Mouse (Mus musculus) heart, postnatal 25 days (tissue): ENCODE results near the gene Gm21981. TPM values are rescaled to one million over a fixed set of nuclear protein-coding genes. Genes with fewer than 3 reads are reported as not detected.

ENCODE experiments used
- DNase-seq: peaks from one replicate; pipeline ENCODE4 v3.0.0; 2022; ENCODE audit warnings: low spot score
- intact Hi-C: fragments of 180-260 bp; cut with DNase I; formaldehyde crosslinking; loops from one replicate; pipeline ENCODE4 v1.15.1; 2025
- total RNA-seq, 2 experiments: library from RNA; stranded (reverse); gene quantifications; 2 replicates each; pipeline ENCODE4 v1.2.3; 2021

The Gm21981 gene
- total RNA-seq, 2 experiments from 2014 or later = 0.55 to 1.0 TPM

DNA sequence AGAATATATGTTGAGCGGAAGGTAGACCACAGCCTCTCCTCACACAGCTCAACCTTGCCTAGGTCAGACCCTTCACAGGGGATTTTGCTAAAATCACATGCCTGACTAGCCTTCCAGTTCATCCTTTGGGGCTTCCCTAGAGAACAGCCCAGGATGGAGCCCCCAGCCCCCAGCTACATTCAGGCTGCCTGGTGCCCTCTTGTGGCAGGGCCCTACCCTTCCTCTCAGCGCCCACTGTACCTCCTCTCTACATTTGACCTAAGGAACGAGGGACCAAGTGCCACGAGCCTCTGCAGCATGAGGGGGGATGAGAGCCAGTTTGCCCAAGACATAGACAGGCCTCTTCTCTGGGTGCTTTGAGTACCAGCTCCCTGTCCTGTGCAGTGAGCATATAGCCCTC, 10.4 kb upstream of the Gm21981 start:
- intact Hi-C loops = no loop called here
- DNase-seq = no peak

DNA sequence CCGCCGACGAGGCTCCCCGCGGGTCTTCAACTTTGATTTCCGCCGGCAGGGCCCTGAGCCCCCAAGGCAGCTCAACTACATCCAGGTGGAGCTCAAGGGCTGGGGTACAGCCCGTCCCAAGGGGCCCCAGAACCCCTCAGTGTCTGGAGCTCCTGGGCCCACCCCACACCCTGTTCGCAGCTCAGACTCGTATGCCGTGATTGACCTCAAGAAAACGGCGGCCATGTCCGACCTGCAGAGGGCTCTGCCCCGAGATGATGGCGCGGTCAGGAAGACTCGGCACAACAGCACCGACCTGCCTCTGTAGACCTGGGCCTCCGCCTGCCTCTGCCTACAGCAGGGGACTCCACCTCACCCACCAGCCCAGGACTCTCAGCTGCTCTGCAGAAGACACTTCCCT, 9.3 kb upstream of the Gm21981 start:
- intact Hi-C loops = no loop called here
- DNase-seq = no peak

DNA sequence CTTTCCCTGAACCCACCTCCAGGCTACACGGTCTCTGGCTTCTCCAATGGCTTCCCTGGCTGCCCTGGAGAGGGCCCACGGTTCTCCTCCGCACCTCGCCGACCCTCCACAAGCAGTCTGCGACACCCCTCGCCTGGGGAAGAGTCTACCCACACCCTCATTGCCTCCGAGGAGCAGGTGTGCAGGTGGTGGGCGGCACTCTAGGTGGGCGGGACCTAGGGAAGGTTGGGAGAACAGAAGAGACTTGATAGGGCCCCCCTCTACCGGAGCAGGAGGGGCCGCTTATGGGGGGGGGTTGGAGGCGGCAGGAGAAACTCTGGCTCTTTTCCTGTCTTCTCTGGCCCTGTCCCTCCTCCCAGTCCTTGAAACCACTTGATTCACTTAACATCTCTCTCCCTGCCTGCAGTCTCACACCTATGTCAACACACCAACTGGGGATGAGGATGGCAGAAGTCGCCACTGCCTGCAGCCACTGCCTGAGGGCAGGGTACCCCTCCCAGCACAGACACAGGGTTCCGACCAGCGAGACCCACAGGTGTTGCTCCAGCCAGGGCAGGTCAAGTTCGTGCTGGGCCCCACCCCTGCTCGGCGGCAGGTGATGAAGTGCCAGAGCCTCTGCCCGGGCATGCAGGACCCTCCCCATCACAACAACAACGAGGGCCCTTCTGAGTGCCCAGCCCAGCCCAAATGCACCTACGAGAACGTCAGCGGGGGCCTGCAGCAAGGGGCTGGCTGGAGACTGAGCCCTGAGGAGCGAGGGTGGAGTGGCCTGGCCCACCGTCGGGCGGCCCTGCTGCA, 8.5 kb upstream of the Gm21981 start:
- DNase-seq = no peak
- intact Hi-C loops = no loop called here

DNA sequence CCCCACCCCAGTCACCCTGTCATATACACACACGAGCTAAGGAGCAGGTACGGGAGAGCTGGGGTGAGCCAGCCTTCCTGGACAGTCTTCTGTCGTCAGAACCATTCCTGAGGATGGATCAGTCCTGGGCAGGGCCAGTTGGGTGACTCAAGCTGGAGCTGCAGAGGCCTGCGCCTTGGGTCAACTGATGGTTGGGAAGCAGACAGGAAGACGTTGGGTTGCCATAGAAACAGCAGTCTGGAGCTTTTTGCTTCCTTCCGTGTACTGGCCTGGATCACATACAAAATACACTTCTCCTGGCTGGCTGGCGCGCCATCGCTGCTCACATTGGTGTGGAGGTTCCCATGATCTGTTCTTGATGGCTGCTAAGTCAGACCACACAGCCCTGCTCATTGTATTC, 7.5 kb upstream of the Gm21981 start:
- intact Hi-C loops = no loop called here
- DNase-seq = no peak

DNA sequence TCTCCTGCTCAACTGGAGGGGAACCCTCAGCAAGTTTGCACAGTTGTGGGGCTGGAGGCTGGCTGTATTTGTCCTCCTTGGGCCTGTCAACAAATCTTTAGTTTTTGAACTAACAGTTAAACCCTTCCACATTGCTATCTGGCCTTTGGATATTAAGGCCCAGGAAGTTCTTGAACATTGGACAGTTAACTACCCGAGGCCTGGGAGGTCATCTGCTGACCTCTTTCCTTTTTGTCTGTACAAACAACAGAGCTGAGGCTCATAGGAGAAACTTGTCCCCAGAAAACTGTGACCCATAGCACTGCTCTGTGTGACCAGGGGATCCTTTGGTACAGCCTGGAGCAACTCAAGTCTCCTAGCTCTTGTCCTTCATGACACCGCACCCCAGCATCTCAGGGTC, 4.8 kb upstream of the Gm21981 start:
- intact Hi-C loops = no loop called here
- no peak for DNase-seq

DNA sequence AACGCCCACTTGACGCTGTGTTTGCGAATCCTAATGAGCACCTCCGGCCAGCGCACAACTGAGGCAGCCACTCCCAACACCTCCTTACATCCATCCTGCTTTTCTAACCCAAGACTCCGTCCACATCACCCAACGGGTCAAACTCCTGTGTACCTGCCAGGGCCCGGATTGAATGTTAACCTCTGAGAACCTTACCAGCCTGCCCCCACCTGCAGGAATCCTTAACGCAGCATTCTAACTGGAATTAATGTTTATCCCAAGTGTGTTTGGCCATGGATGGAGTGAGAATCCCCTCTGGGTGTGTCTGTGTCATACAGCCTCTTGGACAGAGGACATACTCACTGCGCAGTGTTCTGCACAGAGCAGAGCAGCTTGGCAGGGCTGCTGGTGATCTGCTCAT, 3.9 kb upstream of the Gm21981 start:
- intact Hi-C loops = no loop called here
- DNase-seq = no peak

DNA sequence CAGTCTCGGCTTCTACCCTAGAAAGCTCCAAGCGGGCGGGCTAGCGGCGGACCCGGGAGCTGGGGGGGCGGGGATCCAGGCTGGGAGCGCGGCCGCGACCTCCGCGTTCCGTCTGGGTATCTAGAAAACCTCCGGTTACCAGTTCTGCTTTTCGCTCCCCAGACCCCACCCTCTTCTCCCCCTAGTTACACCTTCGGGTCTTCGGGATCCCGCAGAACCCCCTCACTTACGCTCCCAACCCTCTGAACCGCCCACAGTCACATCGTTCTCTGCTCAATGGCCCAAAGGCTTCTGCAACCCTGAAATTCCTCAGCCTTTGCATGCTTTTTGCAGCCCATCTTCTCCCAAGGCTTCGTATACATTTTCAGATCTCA, 1.1 kb upstream of the Gm21981 start:
- no peak for DNase-seq
- intact Hi-C loops = no loop called here

DNA sequence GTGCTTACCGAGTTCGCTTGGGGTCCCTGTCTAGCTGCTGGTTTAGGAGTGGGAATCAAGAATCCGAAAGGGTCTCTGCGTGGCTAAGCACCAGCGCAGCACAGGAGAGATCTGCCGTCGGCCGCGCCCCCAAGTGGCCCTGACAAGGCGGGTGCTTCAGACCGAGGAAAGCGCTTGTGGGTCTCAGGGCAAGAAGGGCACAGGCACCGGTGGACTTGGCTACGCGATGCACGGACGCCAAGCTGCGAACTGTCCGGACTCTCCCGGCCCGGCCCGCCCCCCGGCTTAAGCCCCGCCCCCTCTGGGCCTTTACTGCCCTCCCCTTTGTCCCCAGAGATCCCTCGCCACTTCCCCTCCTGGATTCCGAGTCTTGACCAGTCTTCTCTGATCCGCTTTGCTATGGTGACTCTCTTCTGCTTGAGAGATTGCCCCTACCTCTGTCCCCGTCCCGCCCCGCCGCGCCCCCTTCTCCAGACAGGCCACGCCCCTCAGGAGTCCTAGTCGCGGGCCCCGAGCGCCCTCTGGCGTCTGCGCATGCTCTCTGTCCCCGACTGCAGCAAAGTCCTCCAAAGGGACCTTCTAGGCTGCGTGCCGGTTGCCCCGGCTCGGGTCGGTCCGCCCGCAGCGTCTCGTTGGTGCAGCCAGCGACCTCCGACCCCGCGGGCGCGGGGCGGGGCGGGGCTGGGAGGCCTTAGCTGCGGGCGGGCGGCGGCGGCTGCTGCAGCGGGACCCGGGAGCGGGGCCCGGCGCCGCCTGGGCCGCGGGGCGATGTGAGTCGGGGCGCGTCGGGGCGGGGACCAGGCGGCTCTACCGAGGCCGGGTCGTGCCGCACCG, 465 bp upstream of the Gm21981 start, which contains the start of gene Prickle4:
Gene Prickle4, minus strand, starts transcription at position 234 of the 834 bp plus-strand sequence.
- DNase-seq = peak; percentile 93
- intact Hi-C loops = loop anchor here (5.0 kb wide), 1 partner anchor 182 kb away; no protein-coding TSS in a partner anchor

DNA sequence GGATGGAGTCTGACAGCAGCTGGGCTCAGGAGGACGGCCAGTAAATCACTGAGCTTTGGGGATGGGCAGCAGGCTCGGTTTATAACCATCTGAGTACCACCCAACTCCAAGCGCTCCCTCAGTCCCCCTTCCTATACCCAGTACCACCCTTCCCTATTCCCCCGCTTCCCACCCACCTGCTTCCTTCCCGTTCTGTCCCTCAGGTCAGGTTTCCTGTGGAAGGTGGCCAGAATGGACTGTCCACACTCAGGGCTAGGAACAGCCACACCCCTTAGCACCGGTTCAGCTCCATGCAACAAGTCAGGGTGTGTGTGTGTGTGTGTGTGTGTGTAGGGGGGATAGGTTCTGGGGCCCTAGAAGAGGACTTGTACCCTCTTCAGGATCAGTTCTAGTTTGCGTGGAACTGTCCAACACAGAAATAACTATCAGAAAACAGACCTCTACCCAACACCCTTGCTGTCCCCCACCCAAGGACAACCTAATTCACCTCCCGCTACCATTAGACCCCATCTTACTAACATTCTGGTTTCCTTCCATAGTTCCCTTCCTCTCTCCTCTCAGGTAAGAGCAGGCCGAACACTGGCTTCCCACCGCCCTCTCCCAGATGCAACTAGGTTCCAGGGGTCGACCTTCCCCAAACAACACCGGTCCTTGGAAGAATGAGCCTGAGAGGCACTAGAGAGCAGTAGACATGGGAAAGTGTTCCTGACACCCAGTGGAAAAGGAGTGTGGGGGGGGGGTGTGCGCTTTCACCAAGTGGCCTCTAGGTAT, 399 bp downstream of the Gm21981 start:
- intact Hi-C loops = loop anchor here (5.0 kb wide), 1 partner anchor 182 kb away; no protein-coding TSS in a partner anchor
- DNase-seq = peak; percentile 39

DNA sequence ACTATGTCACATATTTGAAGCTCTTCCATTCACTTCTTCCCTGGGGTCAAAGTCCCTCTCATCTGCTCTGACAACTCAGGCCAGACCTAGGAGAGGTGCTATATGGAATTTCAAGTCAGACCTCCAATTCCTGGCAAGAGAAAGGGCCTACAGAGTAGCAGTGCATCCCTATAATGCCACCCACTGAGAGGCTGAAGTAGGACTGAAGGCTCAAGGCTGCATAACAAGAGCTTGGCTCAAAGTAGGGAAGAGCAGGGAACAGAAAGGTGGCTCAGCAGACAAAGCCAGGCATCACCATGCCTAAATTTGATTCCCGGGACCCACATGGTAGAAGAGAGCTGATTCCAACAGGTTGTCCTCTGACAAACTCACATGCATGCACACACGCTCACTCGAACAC, 2.6 kb downstream of the Gm21981 start:
- DNase-seq = no peak
- intact Hi-C loops = loop anchor here (5.0 kb wide), 1 partner anchor 179 kb away; no protein-coding TSS in a partner anchor

DNA sequence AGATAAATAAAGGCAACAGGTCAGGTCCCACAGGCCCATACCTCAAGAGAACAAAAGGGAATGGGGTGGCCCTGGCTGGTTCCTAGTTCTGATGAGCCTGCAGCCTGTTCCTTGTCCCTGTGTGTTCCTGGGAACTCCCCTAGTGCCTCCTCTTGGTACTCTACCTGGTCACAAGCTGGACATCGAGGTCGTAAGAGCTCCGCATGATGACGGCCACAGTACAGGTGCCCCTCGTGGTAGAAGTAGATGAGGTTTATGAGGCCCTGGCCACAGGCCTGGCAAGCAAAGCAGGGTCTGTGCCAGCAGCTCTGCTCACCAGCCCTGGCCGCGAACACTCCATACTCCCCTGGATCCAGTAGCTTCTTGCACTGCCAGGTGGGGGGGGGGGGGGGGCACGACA, 4.4 kb downstream of the Gm21981 start:
- intact Hi-C loops = loop anchor here (5.0 to 10.0 kb wide), 2 partner anchors 178 to 285 kb away; partner anchors contain the start of gene Guca1a
- DNase-seq = no peak

DNA sequence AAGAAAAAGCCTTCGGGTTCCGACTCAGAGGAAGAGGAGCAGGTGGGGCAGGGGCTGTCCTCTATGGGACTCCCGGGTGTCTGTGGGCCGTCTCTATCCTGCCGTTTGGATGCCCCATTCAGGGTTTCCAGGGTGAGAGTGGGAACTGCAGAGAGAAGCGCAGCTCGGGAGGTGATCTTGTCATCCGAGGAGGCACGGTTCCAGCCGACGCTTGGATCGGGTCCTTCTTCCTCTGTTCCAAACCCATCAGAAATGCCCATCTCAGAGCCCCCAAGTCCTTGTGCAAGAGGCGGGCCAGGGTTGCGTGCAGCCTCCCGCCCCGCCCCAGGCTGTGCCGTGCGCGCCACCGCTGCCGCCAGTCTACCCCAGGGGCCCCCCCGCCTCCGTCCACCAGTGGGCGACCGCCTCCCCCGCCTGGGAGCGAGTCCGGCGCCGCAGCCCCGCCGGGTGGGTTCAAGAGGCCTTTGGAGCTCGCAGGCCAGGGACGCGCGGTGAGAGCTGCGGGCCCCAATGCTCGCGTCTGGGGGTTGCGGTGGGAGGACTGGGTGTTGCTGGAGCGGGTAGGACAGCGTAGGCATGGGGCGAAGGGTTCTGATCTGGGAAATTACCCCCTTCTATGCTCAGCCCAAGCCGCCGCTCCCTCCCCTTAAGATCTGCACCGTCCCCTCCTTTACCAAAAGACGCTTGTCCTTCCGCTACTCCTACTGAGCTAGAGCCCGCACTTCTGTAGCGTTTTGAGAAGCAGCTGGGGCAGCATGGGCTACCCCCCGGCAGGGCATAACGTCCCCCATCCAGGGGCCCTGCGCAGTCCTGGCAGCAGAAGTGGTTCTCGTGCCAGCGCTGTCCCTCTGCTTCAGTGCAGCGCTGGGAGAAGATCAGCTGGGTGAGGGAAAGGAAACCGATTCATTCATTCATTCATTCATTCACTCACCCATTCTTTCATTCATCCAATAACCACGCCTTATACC, 5.4 kb downstream of the Gm21981 start, which contains the start of gene Frs3:
Gene Frs3, plus strand, starts transcription at position 423 of the 968 bp plus-strand sequence.
- peak; percentile 58 for DNase-seq
- intact Hi-C loops = loop anchor here (10.0 kb wide), 1 partner anchor 284 kb away; the partner anchor contains the start of gene Guca1a

DNA sequence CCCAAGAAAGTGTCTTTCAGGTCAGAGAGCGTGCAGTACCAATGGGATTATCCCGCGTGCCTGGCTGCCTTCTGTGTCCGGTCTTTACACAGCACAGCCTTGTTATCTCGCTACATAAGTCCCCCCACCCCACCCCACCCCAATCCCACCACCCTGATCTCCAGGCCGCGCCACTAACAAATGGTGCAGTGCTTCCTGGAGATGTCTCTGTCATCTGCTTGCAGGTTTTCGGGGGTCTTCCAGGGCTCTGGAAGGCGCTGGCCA, 6.0 kb downstream of the Gm21981 start, which contains the start of gene Tomm6:
Gene Tomm6, minus strand, starts transcription at position 43 of the 264 bp plus-strand sequence.
- intact Hi-C loops = loop anchor here (10.0 kb wide), 1 partner anchor 283 kb away; the partner anchor contains the start of gene Guca1a
- no peak for DNase-seq

DNA sequence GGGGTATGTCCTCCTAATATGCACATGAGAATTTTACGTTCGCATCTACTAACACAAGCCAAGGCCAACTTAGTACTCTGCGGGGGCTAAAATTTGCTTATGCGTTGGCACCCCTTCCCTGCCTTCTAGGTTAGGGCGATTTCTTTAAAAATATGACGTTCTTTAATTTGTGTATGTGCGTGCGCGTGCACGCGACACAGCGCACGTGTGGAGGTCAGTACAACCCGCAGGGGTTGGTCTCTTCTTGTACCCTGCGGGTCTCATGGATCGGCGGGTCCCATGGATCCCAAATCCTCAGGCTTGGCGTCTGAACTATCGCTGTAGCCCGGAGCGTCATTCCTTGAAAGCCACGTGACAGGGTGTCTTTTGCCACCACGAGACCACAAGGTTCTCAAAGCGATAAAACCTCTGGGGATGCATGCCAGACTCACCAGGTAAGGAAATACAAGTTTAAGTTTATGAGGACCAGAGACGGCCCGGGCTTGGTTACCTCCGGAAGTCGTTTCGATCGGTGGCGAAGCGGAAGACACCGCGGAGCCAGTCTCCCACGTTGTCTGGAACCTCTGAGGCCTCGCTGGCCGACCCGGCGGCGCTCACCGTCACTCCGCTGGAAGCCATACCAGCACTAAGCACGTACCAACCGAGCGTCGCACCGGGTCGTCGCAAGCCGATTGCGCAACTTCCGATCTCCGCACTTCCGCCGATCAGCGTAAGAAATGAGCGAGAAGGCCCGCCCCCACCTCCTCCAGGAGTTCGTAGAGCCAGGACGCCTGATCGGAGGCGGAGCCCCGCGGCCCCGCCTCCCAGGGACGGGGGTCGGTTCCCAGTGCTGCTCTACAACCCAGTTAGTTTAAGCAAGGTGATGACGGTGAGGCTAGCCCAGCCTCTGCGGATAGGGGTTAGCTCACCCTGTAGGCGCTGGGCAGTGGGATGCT, 6.6 kb downstream of the Gm21981 start:
- intact Hi-C loops = loop anchor here (10.0 kb wide), 1 partner anchor 283 kb away; the partner anchor contains the start of gene Guca1a
- peak; percentile 89 for DNase-seq

DNA sequence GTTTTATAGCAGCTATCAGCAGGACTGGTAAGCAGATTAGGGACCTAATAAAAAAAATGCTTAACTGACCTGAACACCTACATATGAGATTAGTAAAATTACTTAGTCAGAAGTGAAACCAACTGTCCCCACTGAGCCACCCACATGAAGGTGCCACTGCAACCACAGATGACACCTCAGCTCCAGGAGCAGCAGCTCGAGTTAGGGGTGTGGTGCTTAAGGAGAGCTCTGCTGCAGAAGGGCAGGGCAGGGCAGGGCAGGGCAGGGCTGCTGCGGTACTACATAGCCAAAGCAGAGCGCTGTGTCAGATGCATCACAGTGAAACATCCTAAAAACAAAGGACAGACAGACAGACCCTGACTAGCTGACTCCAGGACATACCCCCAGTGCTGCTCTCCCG, 11.4 kb downstream of the Gm21981 start:
- intact Hi-C loops = loop anchor here (10.0 kb wide), 1 partner anchor 278 kb away; the partner anchor contains the start of gene Guca1a
- DNase-seq = no peak

DNA sequence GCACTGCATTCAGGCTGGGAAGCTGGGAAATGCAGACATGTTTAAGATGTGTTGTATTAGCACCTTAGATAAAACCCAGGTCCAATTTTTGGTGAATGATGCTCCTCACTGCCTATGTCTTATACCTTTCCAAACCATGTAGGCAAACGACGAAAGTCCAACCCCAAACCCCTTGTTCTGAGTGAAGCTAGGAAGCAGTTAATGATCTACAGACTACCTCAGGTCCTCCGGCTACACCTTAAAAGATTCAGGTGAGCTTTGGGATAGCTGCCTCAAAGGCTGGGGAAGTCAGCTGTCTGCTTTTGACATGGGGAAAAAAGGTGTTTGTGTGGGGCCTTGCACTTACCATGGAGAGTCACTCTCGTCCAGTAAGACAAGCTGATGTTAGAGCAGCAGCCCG, 15.6 kb downstream of the Gm21981 start:
- intact Hi-C loops = loop anchor here (5.0 to 10.0 kb wide), 4 partner anchors 46 to 304 kb away; partner anchors contain the start of genes Bysl, Gm20517, Med20 and Usp49

DNA sequence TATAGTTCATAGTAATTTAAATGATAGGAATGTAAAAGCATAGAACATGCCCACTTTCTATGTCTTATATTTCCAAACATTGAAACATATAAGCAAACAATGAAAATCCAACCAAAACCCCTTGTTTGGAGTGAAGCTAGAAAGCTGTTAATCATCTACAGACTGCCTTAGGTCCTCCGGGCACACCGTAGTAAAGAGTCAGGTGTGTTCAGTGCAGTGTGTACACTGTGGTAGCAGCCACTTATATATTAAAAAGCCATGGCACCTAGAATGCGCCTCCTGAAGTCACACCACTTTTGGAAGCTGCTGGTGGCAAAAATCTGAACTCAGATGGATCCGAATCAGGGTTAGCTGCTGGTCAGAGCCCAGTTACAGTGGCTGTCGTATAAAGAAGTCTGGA, 16.0 kb downstream of the Gm21981 start:
- intact Hi-C loops = loop anchor here (5.0 to 10.0 kb wide), 4 partner anchors 46 to 303 kb away; partner anchors contain the start of genes Bysl, Gm20517, Med20 and Usp49
- DNase-seq = no peak

More for the DNA sequence above, 15.6 kb downstream of the Gm21981 start:
- DNase-seq = no peak
